Mouse (Mus musculus): ENCODE results near the gene Traip. TPM values are rescaled to one million over a fixed set of nuclear protein-coding genes. Genes with fewer than 3 reads are reported as not detected.

Traip gene
- 10 to 100 TPM in 1 of 2 experiments, 1 to 10 TPM in 1; 9.4 to 14.3 TPM for total RNA-seq (2023)

DNA sequence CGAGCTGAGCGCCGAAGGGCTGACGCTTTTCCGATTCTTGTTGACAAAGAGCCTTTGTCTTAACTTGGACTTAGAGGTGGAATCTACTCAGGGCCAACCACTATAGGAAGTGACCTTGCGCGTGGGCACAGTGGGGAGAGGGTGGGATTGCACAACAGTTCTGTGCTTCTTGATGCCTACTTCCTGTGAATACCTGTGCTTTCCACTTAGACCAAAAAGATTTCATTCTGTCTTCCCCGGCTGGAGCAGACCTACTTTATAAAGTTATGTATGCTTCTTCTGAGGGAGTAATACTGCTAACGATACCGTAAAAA is at the start of gene Traip:
TSS of gene Traip (plus strand) at position 215 of the 314 bp plus-strand sequence.

DNA sequence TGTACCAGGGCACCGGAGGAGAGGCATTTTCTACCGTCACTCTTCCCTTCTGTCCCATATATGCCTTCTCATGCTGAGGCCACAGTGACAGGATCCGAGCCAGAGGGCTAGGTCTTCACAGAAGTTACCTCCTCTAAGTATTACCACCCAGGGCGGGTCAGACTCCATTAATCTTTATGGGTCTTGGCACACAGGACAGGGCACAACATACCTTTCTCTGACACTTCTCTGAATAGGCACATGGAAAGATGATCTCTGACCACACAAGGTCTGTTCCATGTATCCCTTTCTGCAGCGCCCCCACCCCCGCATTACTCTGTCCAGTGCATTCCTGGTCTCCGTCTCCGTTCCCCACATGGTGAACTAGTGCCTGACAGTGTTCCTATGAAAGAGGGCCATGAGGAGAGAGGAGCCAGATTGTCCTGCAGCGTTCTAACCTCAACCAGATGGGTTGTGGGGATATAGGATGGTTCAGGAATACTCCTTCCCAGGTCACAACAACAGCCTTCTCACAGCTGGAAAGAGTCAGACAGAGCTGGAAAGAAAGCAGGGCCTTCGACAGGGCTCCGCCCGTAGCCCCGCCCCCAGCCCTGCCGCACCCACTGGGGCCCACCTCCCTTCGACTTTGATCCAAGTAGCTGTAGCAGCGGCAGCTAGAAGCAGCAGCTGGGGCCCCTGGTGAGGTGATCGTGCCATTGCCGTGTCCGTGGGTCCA is 43.5 kb upstream of the Traip start, which contains the start of gene Mst1r:
TSS of gene Mst1r (plus strand) at position 622 of the 715 bp plus-strand sequence.

DNA sequence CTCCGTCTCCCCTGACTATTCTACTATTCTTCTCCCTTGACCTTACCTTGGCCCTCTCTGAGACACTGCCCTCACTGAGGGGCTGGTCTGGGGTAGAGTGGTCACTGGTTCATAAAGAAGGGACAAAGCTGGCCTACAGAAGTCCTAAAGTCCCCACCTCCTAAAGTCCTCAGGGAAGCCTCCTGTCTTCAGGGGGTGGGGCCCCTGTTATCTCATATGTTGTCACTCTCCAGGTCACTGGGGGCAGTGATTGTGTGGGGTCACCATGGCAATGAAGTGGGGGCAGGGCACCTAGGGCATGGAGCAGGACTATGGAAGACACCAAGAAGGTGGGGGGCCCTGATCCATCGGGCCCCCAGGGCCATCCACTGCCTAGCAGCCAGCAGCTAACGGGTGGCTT is 21.8 kb upstream of the Traip start, which contains the start of gene Actl11:
TSS of gene Actl11 (plus strand) at position 301 of the 400 bp plus-strand sequence.

DNA sequence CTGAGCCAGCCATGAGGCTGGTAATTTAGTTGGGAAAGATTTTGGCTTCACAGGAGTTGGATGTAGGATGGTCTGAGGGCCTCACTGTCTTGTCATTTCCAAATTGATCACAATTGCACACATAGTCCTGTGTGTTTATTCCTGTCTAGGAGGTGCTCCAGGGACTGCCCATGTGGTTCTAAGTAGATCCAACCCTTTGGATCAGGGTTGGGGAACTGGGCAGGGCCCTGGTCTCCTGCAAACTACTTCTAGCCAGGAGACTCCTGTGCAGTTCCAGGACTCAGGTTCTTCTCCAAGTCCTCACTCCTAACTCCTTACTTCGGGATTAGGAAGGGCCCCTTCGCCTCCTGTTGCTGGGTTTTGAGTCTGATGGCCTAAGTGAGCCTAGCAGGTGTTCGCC is 14.6 kb upstream of the Traip start, which contains the start of gene Camkv:
TSS of gene Camkv (plus strand) at position 301 of the 400 bp plus-strand sequence.

DNA sequence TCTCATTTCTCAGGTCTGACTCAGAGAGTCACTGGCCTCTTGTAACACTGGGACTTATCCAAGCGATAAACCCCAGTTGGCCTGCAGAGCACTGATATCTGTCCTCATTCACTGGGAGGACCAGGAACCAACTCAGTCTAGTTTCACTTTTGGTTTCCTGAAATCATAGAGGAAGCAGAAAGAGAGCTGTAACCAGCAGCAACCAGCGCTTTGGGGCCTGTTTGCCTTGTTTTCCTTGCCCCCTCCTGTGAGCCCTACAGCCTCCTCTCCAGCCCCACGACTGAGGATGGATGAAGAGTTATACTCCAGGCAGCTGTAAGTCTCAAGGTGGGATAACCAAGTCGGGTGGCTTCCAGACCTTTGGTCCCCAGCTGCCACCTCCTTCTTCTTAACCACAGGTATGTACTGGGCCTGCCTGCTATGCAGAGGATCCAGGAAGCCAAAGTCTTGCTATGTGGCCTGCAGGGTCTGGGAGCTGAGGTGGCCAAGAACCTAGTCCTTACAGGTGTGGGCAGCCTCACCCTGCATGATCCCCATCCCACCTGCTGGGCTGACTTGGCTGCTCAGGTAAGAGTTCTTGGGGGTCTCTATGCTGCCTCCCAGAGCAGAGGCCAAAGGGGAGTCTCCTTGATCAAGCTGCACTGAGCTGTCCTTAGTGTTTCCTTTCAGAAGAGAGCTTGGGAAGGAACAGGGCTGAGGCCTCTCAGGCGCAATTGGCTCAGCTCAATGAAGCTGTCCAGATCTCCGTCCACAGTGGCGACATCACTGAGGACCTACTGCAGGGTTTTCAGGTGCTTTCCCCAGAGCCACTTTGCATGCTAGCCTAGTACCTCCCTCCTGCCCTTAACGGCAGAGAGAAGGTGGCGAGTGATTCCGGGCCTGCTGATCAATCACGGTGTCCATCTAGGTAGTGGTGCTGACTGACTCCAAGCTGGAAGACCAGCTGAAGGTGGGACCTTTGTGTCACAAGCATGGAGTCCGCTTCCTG is 25.8 kb downstream of the Traip start, which contains the start of gene Uba7:
TSS of gene Uba7 (plus strand) at position 107 of the 988 bp plus-strand sequence.

DNA sequence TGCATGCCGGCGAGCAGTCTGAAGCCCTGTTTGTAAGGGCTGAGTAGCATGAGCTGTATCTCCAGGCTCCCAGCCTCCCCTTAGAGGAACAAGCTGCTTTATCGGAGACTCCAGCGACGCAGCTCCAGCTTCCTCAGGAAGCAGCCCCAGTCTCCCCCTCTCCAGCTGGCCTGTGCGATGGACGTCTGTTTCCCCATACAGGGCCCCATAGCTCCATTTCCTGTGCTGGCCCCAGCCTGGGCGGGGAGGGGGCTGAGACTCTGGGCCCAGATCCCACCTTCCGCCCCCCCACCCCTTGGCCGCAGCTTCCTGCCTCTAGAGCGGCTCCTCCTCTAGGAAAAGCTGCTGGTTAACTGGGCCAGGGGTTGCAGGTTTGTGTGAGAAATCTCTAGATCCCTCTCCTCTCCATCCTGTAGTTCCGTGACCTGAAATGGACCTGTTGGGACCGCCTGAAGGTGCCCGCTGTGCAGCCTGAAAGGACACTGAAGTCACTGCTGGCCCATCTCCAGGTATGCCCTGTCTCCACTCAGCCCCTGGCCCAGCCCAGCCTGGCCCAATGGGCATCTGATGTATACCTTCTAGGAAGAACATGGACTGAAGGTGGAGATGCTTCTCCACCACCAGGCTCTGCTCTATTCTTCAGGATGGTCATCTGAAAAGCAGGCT is 32.9 kb downstream of the Traip start, which contains the start of gene Gm20661:
TSS of gene Gm20661 (plus strand) at position 378 of the 666 bp plus-strand sequence.

DNA sequence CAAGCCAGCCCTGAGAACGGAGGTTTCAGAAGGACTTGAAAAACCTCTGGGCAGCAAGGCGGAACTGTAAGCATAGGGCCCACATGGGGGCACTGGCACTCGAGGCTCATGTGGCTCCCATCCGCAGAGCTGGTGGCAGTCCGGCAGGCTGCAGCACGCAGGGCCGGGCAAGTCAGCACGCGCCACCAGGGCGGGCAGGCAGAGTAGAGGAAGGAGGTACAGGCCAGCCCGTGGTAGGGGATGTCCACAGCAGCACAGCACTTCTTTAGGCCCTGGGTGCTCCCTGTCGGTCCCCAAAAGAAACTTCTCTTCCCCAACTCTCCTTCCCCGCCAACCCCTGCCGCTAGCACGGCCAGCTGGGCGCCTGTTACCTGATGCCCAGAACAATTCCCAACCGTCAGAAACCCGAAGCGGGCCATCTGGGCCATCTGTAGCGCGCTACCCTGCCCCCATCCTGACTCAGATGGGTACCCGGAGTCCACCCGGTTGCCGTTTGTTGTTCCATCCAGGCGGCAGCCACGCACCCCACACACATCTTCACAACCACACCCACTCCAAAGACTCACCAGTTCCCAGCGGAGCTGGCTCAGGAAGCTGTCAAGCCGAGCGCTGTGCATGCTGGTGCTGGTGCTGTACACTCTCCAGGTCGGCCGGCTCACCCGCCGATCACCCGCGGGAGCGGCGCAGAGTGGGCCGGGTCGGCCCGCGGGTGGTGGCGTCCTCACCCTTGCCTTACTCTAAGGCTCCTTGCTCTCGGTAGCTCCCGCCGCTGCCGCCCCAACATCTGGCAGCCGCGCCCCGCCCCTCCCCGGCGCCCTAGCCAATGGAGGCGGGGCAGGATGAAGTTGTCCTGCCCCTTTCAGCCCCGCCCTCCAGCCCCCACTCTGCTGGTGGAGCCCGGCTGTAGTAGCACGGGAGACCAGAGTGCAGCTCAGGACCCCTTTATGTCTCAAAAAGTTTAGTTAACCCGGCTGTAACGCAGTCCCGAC is 35.5 kb downstream of the Traip start, which contains the start of gene Inka1:
TSS of gene Inka1 (minus strand) at position 749 of the 989 bp plus-strand sequence.

DNA sequence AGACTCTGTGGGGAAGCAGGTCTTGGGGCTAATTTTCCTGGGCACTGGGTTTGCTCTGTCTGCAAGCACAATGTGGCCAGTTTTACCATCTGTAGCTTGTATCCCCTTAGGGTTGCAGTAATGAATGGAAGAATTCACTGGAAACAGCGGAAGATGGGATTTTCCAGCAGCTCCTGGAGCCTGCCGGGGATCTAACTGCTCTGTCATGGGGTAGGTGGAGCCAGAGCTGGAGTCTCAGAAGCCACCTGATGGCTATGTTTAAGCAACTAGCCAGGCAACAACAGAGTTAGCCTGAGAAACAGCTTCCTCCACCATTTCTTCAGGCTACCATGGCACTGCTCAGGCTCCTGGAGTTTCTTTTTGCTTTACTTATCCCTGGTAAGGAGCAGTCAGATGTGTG is 42.3 kb downstream of the Traip start, which contains the start of gene Cdhr4:
TSS of gene Cdhr4 (plus strand) at position 301 of the 400 bp plus-strand sequence.

DNA sequence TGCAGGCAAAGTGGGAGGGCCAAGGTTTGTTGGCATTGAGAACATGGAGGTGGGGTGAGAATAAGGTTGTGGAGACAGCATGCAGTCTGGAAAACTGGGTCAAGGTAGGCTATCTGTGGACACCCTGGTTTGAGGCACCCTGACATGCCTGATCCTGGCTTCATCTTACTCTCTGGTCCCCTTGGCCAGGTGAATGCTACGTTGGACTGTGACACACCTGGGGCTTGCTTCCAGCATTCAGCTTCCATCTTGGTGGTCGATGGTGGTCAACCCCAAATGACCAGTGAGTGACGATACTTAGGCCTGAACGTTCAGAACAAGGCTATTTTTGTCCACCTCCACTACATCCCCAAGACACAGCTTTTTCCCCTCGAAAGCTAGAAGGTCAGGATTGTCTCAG is 46.1 kb downstream of the Traip start, which contains the start of gene Gm20662:
TSS of gene Gm20662 (plus strand) at position 301 of the 400 bp plus-strand sequence.

DNA sequence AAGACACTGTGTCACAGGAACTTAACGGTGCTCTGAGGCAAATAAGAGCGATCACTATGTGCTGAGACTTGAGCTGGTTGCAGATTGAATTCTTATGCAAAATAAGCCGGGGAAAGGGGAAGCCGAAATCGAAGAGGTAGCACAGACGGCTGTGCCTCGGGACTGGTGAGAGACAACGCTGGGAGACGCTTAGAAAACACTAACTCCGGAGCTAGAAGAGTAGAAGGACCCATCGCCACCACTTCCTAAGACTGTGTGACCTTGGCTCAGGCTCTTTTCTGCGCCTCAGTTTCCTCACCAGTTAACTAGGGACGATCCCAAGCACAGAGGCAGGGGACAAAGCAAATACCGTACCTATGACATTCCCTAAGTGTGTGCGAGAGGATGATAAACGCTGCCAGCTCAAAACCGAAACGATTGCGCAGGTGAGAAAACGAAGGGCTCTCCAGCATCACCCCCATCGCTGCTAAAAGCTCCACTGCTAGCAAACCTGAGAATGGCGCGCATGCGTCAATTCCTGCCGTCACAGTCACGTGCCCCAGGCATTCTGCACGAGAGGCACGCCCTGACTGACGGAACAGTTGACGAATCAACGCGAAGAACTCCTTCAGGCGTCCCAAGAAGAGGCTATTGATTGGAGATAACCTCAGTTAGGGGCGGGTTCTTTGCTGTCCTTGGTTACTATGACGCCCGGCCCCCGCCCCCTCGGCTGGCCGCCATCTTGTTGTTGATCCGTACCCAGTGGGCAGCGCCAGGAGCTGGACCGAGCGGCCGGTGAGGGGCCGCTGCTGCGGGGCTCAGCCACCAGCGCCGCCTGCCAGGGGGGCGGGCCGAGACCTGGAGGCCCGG is 52.2 kb downstream of the Traip start, which contains the start of gene Ip6k1:
TSS of gene Ip6k1 (plus strand) at position 580 of the 849 bp plus-strand sequence.

Other genes starting within 250 kb of the Traip start
- not detected for gene Sema3f, start 239.7 kb upstream of the Traip start, total RNA-seq (2023)
- gene Rbm5, start 179.1 kb upstream of the Traip start, total RNA-seq (2023), result 100 to 1,000 TPM; 261 to 285 TPM
- gene Rbm6, start 76.9 kb upstream of the Traip start, total RNA-seq (2023), result 100 to 1,000 TPM; 129 to 140 TPM
- 10 to 100 TPM; 17.0 to 19.9 TPM for gene Mon1a, start 62.0 kb upstream of the Traip start, total RNA-seq (2023)
- 1 to 10 TPM in 1 of 2 experiments, not detected in 1; 1.5 TPM for gene Mst1r, start 43.3 kb upstream of the Traip start, total RNA-seq (2023)
- gene Actl11, start 21.7 kb upstream of the Traip start, total RNA-seq (2023), result not detected
- gene Camkv, start 14.5 kb upstream of the Traip start, total RNA-seq (2023), result not detected
- 100 to 1,000 TPM; 189 to 213 TPM for gene Uba7, start 25.4 kb downstream of the Traip start, total RNA-seq (2023)
- gene Gm20661, start 32.9 kb downstream of the Traip start, total RNA-seq (2023), result under 1 TPM in 1 of 2 experiments, not detected in 1; 0.89 TPM
- gene Inka1, start 35.7 kb downstream of the Traip start, total RNA-seq (2023), result 1 to 10 TPM; 1.3 to 3.3 TPM
- gene Cdhr4, start 42.4 kb downstream of the Traip start, total RNA-seq (2023), result 1 to 10 TPM; 2.6 to 4.2 TPM
- under 1 TPM in 1 of 2 experiments, not detected in 1; 0.35 TPM for gene Gm20662, start 46.2 kb downstream of the Traip start, total RNA-seq (2023)
- gene Ip6k1, start 52.4 kb downstream of the Traip start, total RNA-seq (2023), result 100 to 1,000 TPM; 141 to 144 TPM
- gene Gmppb, start 99.1 kb downstream of the Traip start, total RNA-seq (2023), result 10 to 100 TPM; 18.2 to 19.6 TPM
- 1 to 10 TPM; 6.5 to 7.5 TPM for gene Amigo3, start 103.0 kb downstream of the Traip start, total RNA-seq (2023)
- under 1 TPM; 0.23 to 0.50 TPM for gene Mst1, start 130.3 kb downstream of the Traip start, total RNA-seq (2023)
- 100 to 1,000 TPM; 181 to 188 TPM for gene Rnf123, start 133.2 kb downstream of the Traip start, total RNA-seq (2023)
- 100 to 1,000 TPM; 105 to 120 TPM for gene Apeh, start 144.5 kb downstream of the Traip start, total RNA-seq (2023)
- 1 to 10 TPM in 1 of 2 experiments, under 1 TPM in 1; 0.59 to 1.2 TPM for gene Bsn, start 240.2 kb downstream of the Traip start, total RNA-seq (2023)

Data from T-cell, adult 66 days (primary cell).